Mouse (Mus musculus): Measurements from ENCODE around the gene Gm6902. TPM values are rescaled to one million over a fixed set of nuclear protein-coding genes. Genes with fewer than 3 reads are reported as not detected.
"Not testable (repeated sequence)": the region's sequence is repeated elsewhere in the genome, so short reads cannot be mapped to it uniquely, and the experiment has no call there.

Gene Gm6902
- not detected in 2 replicates for total RNA-seq (2015)
- total RNA-seq (2017), result not detected in 2 replicates

- not testable (repeated sequence) for ATAC-seq (replicated peaks; ENCODE audit: poor library complexity)
These were observed at the start of gene Gm6902 for GRCm38 (mm10) chr7:23278800-23279199. Gene Gm6902, minus strand, starts transcription at chr7:23278900.

- ATAC-seq (replicated peaks; ENCODE audit: poor library complexity), result not testable (repeated sequence)
These were observed 22.2 kb upstream of the Gm6902 start, which contains the start of gene Nlrp4e for GRCm38 (mm10) chr7:23300892-23301291. Gene Nlrp4e, plus strand, starts transcription at chr7:23301192.

- not testable (repeated sequence) for ATAC-seq (replicated peaks; ENCODE audit: poor library complexity)
These were observed 27.1 kb downstream of the Gm6902 start, which contains the start of gene Vmn1r166 for GRCm38 (mm10) chr7:23251582-23251981. Gene Vmn1r166, minus strand, starts transcription at chr7:23251682.

Other genes with a start within 250 kb of the Gm6902 start
- not detected in 2 replicates for gene Vmn1r163, start 223.4 kb downstream of the Gm6902 start, total RNA-seq (2015)
- gene Vmn1r163, start 223.4 kb downstream of the Gm6902 start, total RNA-seq (2017), result not detected in 2 replicates
- gene Gm8720, start 211.4 kb downstream of the Gm6902 start, total RNA-seq (2015), result not detected in 2 replicates
- gene Gm8720, start 211.4 kb downstream of the Gm6902 start, total RNA-seq (2017), result not detected in 2 replicates
- gene Gm10662, start 134.4 kb downstream of the Gm6902 start, total RNA-seq (2015), result not detected in 2 replicates
- gene Gm10662, start 134.4 kb downstream of the Gm6902 start, total RNA-seq (2017), result not detected in 2 replicates
- gene Vmn1r165, start 61.6 kb downstream of the Gm6902 start, total RNA-seq (2015), result not detected in 2 replicates
- gene Vmn1r165, start 61.6 kb downstream of the Gm6902 start, total RNA-seq (2017), result not detected in 2 replicates
- not detected in 2 replicates for gene Vmn1r166, start 27.2 kb downstream of the Gm6902 start, total RNA-seq (2015)
- not detected in 2 replicates for gene Vmn1r166, start 27.2 kb downstream of the Gm6902 start, total RNA-seq (2017)
- not detected in 2 replicates for gene Nlrp4e, start 22.3 kb upstream of the Gm6902 start, total RNA-seq (2015)
- not detected in 2 replicates for gene Nlrp4e, start 22.3 kb upstream of the Gm6902 start, total RNA-seq (2017)
- not detected in 2 replicates for gene Nlrp5, start 107.0 kb upstream of the Gm6902 start, total RNA-seq (2015)
- gene Nlrp5, start 107.0 kb upstream of the Gm6902 start, total RNA-seq (2017), result not detected in 2 replicates
- gene Vmn1r167, start 228.3 kb upstream of the Gm6902 start, total RNA-seq (2015), result not detected in 2 replicates
- gene Vmn1r167, start 228.3 kb upstream of the Gm6902 start, total RNA-seq (2017), result not detected in 2 replicates

All from megakaryocyte progenitor cell, adult 5-6 weeks (primary cell).